Mouse (Mus musculus) G1E (cell line): ENCODE results near the gene Plagl2.

ENCODE experiments used
- CTCF ChIP-seq: IDR thresholded peaks from 2 replicates; pipeline ENCODE4 v1.5.1; 2012; ENCODE audit warnings: low read depth, low read length, inconsistent platforms, mixed read lengths
- GATA1 ChIP-seq: IDR thresholded peaks from 2 replicates; pipeline ENCODE4 v1.6.1; 2012; ENCODE audit warnings: borderline replicate concordance, low read length, inconsistent platforms, mixed read lengths
- POLR2AphosphoS5 ChIP-seq: IDR thresholded peaks from 2 replicates; pipeline ENCODE4 v1.6.1; 2012; ENCODE audit warnings: low read depth, low read length, inconsistent platforms; ENCODE audit not compliant: insufficient replicate concordance
- TAL1 ChIP-seq: conservative IDR thresholded peaks from 2 replicates; pipeline ENCODE4 v1.6.1; 2012; ENCODE audit warnings: low read depth, low read length, inconsistent platforms, mixed read lengths

GRCm38 (mm10) chr2:153186176-153186591 lies 55.0 kb downstream of the Plagl2 start:
- no peak for TF ChIP-seq CTCF
- TF ChIP-seq GATA1, result no peak
- no peak for TF ChIP-seq POLR2AphosphoS5
- no peak for TF ChIP-seq TAL1
